Mouse (Mus musculus) heart, embryonic 14.5 days (tissue): ENCODE data around the gene Col4a2. TPM values are rescaled to one million over a fixed set of nuclear protein-coding genes. Genes with fewer than 3 reads are reported as not detected.

ENCODE experiments used
- ATAC-seq: fragments of 200-750 bp; cut with Nextera tagmentation; 2 replicates; pipeline ENCODE4 v1.8.0; 2017; ENCODE audit warnings: low read depth, moderate TSS enrichment; ENCODE audit not compliant: insufficient number of reproducible peaks, insufficient read depth, low FRiP score
- H3K27ac ChIP-seq, 2 experiments: fragments of 200-500 bp in 1 of 2; fragments of 300-500 bp in 1 of 2; sonication (generic) in 1 of 2; replicated peaks in 1 of 2; 2 replicates each; pipeline ENCODE4 v1.5.1; 2012 to 2014; ENCODE audit warnings: low read depth in 2 of 2, low read length in 2 of 2, control low read depth in 1 of 2, mild to moderate bottlenecking in 1 of 2, mixed read lengths in 1 of 2; ENCODE audit not compliant: control insufficient read depth in 1 of 2, insufficient read depth in 1 of 2
- H3K27me3 ChIP-seq: fragments of 300-500 bp; sonication (generic); 2 replicates; pipeline ENCODE4 v1.6.1; 2014; ENCODE audit warnings: mild to moderate bottlenecking, low read length, control low read depth; ENCODE audit not compliant: control insufficient read depth, insufficient read depth
- H3K36me3 ChIP-seq: fragments of 300-500 bp; sonication (generic); 2 replicates; pipeline ENCODE4 v1.6.1; 2014; ENCODE audit warnings: mild to moderate bottlenecking, control low read depth, low read length, mixed read lengths; ENCODE audit not compliant: control insufficient read depth, insufficient read depth
- H3K4me1 ChIP-seq, 2 experiments: fragments of 200-500 bp in 1 of 2; fragments of 300-500 bp in 1 of 2; sonication (generic) in 1 of 2; 2 replicates each; pipeline ENCODE4 v1.6.1; 2012 to 2014; ENCODE audit warnings: low read length in 2 of 2, control low read depth in 1 of 2, mixed read lengths in 1 of 2; ENCODE audit not compliant: control insufficient read depth in 2 of 2, insufficient read depth in 2 of 2
- H3K4me2 ChIP-seq: fragments of 300-500 bp; sonication (generic); 2 replicates; pipeline ENCODE4 v1.6.1; 2014; ENCODE audit warnings: mild to moderate bottlenecking, low read length
- H3K4me3 ChIP-seq, 2 experiments: fragments of 200-500 bp in 1 of 2; fragments of 300-500 bp in 1 of 2; sonication (generic) in 1 of 2; 2 replicates each; pipeline ENCODE4 v1.5.1; 2012 to 2014; ENCODE audit warnings: low read length in 2 of 2, mild to moderate bottlenecking in 2 of 2, control low read depth in 1 of 2, low read depth in 1 of 2, moderate library complexity in 1 of 2; ENCODE audit not compliant: control insufficient read depth in 1 of 2, insufficient read depth in 1 of 2
- H3K9ac ChIP-seq: fragments of 300-500 bp; sonication (generic); 2 replicates; pipeline ENCODE4 v1.6.1; 2014; ENCODE audit warnings: mild to moderate bottlenecking, low read length
- H3K9me3 ChIP-seq: fragments of 300-500 bp; sonication (generic); 2 replicates; pipeline ENCODE4 v1.6.1; 2016; ENCODE audit warnings: low read length, control low read depth; ENCODE audit not compliant: control insufficient read depth
- WGBS: fragments of 180-500 bp; shearing (Covaris S2); extraction: QIAGEN DNeasy Blood & Tissue Kit; methylation state at CpG from one replicate; pipeline ENCODE4 v1.1.7; 2014; 5-methylcytosine and 5-hydroxymethylcytosine counted together
- polyA plus RNA-seq: library from polyadenylated mRNA; unstranded; fragments of >200 nt; fragmentation: Nextera tagmentation; extraction: Ambion mirVana; gene quantifications from 2 replicates; pipeline ENCODE4 v1.2.1, GENCODE M21; 2014

Col4a2 gene
- polyA plus RNA-seq, 1 experiment from 2014 or later = 77.7 TPM

GRCm38 (mm10) chr8:11307451-11307850 is 5.2 kb upstream of the Col4a2 start:
- H3K27ac ChIP-seq = no peak overlapping the region
- no peak overlapping the region for H3K4me2 ChIP-seq
- WGBS = 70% methylated on average over 7 of the region's 7 CpGs
- H3K27me3 ChIP-seq = no peaks in the 10 kb centered on the region
- no peaks in the 10 kb centered on the region for H3K9me3 ChIP-seq
- no peak overlapping the region for H3K4me3 ChIP-seq
- H3K4me1 ChIP-seq = peaks cover 21 to 40% of the 10 kb centered on the region in 2 experiments
- ATAC-seq = no peak
- H3K36me3 ChIP-seq = peaks cover 17% of the 10 kb centered on the region
- H3K9ac ChIP-seq = no peak overlapping the region

DNA sequence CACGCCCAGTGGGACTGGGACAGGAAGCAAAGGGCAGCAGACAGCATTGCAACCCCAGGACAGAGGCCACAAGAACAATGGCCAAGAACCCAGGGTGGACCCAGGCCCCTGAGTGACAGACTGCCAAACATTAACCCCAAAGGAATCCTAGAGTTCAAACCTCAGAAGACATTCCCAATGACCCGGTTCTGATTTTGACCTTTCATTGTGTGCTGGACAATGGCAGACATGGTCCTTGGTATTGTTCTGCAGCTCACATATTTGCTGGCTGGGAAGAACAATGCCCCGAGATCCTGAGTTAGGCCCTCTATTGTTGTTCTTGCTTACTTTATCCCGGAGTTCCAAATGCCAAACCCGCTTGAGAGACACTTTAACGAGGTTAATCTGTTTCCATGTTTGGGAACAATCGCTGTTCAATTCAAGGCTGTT is 4.0 kb upstream of the Col4a2 start:
- H3K9ac ChIP-seq = no peak overlapping the region; the same call in 1 of the 2 replicates
- peaks cover 12% of the 10 kb centered on the region for H3K36me3 ChIP-seq
- peak overlapping the region; percentile 88 for H3K4me2 ChIP-seq
- H3K4me3 ChIP-seq = no peak overlapping the region
- H3K27ac ChIP-seq = peak overlapping the region; percentile 43 to 60
- H3K9me3 ChIP-seq = no peaks in the 10 kb centered on the region
- no peaks in the 10 kb centered on the region for H3K27me3 ChIP-seq
- peaks cover 24 to 41% of the 10 kb centered on the region in 2 experiments for H3K4me1 ChIP-seq
- 50% methylated on average over 7 of the region's 7 CpGs for WGBS
- no peak for ATAC-seq

DNA sequence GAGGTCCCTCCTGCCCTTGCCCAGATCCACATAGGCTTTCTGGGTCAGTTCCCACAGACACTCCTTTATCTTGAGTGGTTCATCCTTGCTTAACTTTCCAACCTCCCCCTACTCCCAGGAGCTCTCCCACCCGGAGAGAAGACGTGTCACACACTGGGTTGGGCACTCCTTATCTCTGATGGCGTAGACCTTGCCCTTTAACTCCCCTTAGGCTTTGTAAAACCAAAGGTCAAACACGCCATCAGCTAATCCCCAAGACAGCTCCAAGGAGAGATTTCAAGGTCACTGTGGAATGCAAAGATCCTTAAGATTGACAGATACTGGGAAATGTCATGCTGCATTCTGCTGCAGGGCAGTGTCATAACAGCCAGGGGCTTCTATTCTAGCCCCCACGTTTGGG is 3.4 kb upstream of the Col4a2 start:
- no peaks in the 10 kb centered on the region for H3K27me3 ChIP-seq
- H3K9me3 ChIP-seq = no peaks in the 10 kb centered on the region
- peak overlapping the region; percentile 43 to 60; a peak in 3 of 4 replicates for H3K27ac ChIP-seq
- ATAC-seq = no peak
- 27% methylated on average over 5 of the region's 5 CpGs for WGBS
- H3K4me1 ChIP-seq = peaks cover 29 to 47% of the 10 kb centered on the region in 2 experiments
- H3K9ac ChIP-seq = peak overlapping the region; percentile 22; the same call in 1 of the 2 replicates
- H3K36me3 ChIP-seq = peaks cover 12% of the 10 kb centered on the region
- H3K4me3 ChIP-seq = 0 out of 4 replicates have a peak overlapping the region, but pooled peaks of 1 of the 2 experiments have one; percentile 5
- peak overlapping the region; percentile 88 for H3K4me2 ChIP-seq

GRCm38 (mm10) chr8:11310049-11310448 is 2.6 kb upstream of the Col4a2 start:
- peaks cover 36 to 50% of the 10 kb centered on the region in 2 experiments for H3K4me1 ChIP-seq
- peaks cover 17% of the 10 kb centered on the region for H3K36me3 ChIP-seq
- peak overlapping the region; percentile 97 for H3K9ac ChIP-seq
- no peak for ATAC-seq
- H3K27ac ChIP-seq = peak overlapping the region; percentile 30 to 60
- 40% methylated on average over 2 of the region's 2 CpGs for WGBS
- H3K4me3 ChIP-seq = peak overlapping the region; percentile 19 to 90; a peak in 3 of 4 replicates
- H3K27me3 ChIP-seq = no peaks in the 10 kb centered on the region
- H3K9me3 ChIP-seq = no peaks in the 10 kb centered on the region
- peak overlapping the region; percentile 88 for H3K4me2 ChIP-seq

DNA sequence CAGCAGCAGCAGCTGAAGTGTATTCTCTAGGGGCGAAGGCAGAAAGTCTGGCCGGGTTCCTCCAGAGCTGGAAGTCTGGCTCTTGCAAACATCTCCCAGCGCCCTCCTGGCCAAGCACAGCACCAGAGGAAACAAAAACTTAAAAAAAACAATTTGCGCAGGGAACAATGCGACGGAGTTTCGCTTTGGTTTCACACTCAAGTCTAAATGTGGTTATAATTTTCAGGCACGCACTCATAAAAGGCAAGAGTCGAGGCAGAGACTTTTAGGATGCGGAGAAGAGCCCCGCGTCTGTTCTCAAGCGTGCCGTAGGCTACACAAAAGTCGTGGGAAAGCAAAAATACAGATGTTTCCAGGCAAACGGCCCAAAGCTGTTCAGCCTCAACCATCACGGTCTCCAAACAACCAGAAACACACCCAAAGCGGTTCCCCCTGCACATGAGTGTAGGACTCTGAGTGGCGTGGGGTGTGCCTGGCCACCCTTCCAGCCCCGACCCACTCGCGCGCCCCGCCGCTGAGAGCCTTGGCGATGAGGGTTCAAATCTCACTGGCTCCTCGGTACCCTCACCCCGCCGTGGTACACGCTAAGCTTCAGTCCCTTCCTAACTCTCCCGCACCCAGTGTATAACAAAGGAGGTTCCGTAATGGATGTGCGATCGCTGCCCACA is 790 bp upstream of the Col4a2 start:
- 0 out of 2 replicates have a peak, but pooled peaks have one; percentile 8 for ATAC-seq
- H3K4me1 ChIP-seq = peaks cover 47 to 63% of the 10 kb centered on the region in 2 experiments
- 2% methylated on average over 34 of the region's 34 CpGs for WGBS
- H3K4me2 ChIP-seq = peak overlapping the region; percentile 88
- H3K27ac ChIP-seq = peak overlapping the region; percentile 80 to 88
- H3K36me3 ChIP-seq = peaks cover 24% of the 10 kb centered on the region
- H3K9me3 ChIP-seq = no peaks in the 10 kb centered on the region
- H3K9ac ChIP-seq = peak overlapping the region; percentile 97
- no peaks in the 10 kb centered on the region for H3K27me3 ChIP-seq
- peak overlapping the region; percentile 90 to 91 for H3K4me3 ChIP-seq

DNA sequence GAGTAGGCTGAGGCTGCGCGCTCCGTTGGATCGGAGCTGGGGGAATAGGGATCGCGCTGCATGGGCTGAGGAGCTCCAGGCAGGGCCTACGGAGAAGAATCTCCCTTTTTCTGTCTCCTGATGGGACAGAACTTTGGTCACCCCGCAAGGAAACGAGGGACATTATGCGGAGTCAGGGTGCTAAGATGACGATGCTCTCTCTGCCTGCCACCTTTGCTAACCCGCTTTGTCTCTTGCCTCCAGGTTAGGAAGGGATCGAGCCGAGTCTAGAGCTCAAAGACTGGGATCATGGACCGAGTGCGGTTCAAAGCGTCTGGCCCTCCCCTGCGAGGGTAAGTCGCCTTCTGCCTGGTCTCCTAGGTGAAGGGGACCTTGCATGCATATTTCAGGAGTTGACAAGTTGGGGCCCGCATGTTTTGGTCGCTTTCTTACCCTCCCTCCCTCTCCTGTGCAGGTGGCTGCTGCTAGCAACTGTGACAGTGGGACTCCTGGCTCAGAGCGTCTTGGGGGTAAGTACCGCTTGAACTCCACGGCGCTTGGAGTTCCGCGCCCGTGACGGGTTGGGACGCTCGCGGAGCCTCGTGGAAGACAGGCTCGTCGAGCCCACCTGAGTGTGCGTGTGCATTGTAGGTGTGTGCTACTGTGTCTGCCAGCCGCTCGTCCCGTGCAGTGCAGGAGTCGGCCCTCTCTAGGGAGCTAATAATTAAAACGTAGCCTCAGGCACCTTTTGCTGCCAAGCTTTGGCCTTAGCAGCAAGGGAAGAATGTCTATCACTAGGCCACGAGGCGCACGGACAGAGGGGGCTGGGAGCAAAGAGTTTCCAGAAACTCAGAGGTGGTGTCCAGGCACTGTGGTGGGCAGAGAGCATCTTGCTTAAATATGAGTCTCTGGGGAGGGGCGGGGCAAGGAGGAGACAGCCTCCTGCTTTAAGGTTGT is 839 bp downstream of the Col4a2 start:
- Histone ChIP-seq H3K4me3 (peak overlapping the region; percentile 90 to 91), H3K36me3 (peaks cover 16% of the 10 kb centered on the region; the same call in 1 of the 2 replicates), H3K4me1 (peaks cover 39 to 65% of the 10 kb centered on the region in 2 experiments), H3K9ac (peak overlapping the region; percentile 97), H3K27ac (peak overlapping the region; percentile 80 to 88), H3K4me2 (peak overlapping the region; percentile 88), H3K9me3 (no peaks in the 10 kb centered on the region), H3K27me3 (no peaks in the 10 kb centered on the region)
- WGBS = 3% methylated on average over 45 of the region's 45 CpGs
- ATAC-seq = 0 out of 2 replicates have a peak, but pooled peaks have one; percentile 4

GRCm38 (mm10) chr8:11314613-11315012 is 2.0 kb downstream of the Col4a2 start:
- H3K9me3 ChIP-seq = no peaks in the 10 kb centered on the region
- no peak for ATAC-seq
- H3K4me1 ChIP-seq = peaks cover 32 to 55% of the 10 kb centered on the region in 2 experiments
- H3K4me2 ChIP-seq = peak overlapping the region; percentile 88
- 0 out of 4 replicates have a peak overlapping the region, but pooled peaks of 1 of the 2 experiments have one; percentile 12 for H3K27ac ChIP-seq
- peaks cover 28% of the 10 kb centered on the region for H3K36me3 ChIP-seq
- WGBS = 83% methylated on average over 8 of the region's 8 CpGs
- no peaks in the 10 kb centered on the region for H3K27me3 ChIP-seq
- peak overlapping the region; percentile 97 for H3K9ac ChIP-seq
- H3K4me3 ChIP-seq = peak overlapping the region; percentile 90 to 91
